Mouse (Mus musculus): Measurements from ENCODE around the gene Ugt1a7c.
"Not testable (repeated sequence)": the region's sequence is repeated elsewhere in the genome, so short reads cannot be mapped to it uniquely, and the experiment has no call there.

DNA sequence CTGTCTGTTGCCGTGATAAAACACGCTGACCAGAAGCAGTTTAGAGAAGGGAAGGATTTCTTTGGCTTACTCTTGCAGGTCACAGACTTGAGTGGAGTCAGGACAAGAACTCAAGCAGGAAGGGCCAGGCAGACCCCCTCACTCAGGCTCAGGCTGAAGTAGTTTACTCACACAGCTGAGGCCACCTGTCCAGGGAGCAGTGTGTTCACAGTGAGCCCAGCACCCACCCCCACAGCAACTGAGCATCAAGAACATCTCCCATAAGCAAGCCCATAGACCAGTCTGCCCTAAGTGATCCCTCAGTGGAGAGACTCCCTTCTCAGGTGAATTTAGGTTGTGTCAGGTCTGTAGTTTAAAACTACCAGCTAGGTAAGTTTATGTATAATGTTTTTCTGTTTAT, 14.7 kb downstream of the Ugt1a7c start:
- TF ChIP-seq CTCF (IDR thresholded peaks at IDR 0.05; ENCODE audit: control insufficient read depth, insufficient read depth, low read length); POLR2A (IDR thresholded peaks at IDR 0.05; ENCODE audit: borderline replicate concordance, control insufficient read depth, low read depth, low read length): not testable (repeated sequence)
